Mouse (Mus musculus): ENCODE measurements around the gene Ercc6l. TPM values are rescaled to one million over a fixed set of nuclear protein-coding genes. Genes with fewer than 3 reads are reported as not detected.
A peak's percentile ranks its signal among the peaks of the same experiment; 100 is the strongest.

Gene Ercc6l
- total RNA-seq (2021): 1 to 10 TPM; 6.3 to 7.4 TPM

GRCm38 (mm10) chrX:102156618-102157422 lies at the start of gene Ercc6l:
Ercc6l (minus strand) TSS chrX:102157091.
- DNase-seq: peak; percentile 93

DNA sequence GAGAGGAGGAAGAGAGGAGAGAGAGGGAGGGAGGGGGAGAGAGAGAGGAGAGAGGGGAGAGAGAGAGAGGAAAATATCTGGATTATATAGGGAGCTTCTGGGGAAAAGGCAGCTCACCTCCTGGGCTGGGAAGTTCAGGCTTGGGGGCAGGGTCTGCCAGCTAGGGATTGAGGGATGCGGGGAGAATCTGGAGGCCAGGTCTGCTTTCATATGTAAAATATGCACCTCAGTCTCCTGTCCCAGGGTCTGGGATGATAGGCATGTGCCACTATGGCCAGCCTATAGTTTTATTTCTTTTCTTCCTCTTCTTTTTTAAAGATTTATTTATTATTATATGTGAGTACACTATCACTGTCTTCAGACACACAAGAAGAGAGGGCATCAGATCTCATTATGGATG lies 33.9 kb upstream of the Ercc6l start:
- DNase-seq: no peak

DNA sequence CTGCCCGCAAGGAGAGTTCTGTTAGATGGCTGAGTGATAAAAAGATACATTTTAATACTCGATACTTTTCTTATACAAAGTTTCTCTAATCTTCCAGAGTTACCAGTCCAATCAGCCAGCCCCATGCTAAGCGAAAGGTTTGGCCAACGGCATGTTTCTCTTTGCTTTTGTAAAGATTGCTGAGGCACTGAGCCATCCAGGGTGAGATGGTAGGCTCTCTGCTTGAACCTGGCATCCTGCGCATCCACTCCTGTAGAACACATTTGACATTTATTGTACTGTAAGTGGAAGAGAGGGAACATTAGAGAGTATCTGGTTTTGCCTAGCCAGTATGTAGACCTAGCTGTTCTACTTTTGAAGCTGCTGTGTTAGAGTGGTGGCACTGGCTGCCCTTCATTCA lies 32.7 kb upstream of the Ercc6l start:
- DNase-seq: no peak

GRCm38 (mm10) chrX:102188712-102189497 lies 32.0 kb upstream of the Ercc6l start, which contains the start of gene Rps4x:
Rps4x (minus strand) TSS chrX:102189394.
- peak; percentile 86 for DNase-seq

DNA sequence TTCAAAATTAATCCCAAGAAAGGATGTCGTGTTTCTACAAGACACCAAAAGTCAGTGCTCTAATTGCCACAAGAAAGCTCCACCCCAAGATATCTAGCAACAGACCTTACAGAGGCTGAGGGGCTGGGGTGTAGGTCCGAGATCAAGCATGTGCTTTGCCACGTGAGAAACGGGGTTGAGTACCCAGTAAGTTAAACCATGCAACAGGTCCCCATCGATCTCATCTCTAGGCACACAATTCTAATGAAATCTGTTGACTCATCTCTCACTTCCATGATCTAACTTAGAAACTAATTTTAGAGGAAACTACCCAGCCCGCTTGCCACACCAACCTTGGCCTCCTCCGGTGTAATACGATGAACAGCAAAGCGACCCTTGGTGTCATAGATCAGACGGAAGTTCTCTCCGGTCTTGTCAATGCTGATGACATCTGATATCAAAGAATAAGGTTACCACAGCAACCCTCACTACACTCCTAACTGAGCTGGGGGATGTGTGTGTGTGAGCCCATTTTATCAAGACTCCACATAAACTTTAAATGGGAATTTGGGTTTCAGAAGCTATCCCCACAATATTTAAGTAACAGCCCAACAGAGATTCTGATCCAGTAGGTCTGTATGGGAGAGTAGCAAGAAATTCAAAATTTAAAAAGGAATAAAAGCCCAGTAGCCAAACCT lies 30.3 kb upstream of the Ercc6l start:
- DNase-seq: no peak

DNA sequence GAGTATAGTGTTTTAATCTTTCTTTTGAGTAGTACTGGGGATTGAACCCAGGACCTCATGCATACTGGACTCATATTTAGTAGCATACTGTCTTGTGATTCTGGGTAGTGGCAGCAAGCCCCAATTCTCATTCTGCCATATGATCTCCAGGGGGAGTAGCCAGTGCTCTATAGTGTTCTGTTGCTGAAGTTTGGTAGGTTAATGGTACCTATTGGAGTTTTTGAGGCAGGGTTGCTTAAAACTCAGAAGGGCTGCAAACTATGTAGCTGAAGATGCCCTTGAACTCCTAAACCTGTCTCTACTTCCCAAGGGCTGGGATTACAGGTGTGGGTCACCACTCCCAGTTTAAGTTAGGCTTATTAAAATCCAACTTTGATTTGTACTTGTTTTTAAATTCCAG lies 25.7 kb upstream of the Ercc6l start:
- no peak for DNase-seq

GRCm38 (mm10) chrX:102175538-102176287 lies 18.8 kb upstream of the Ercc6l start:
- no peak for DNase-seq

DNA sequence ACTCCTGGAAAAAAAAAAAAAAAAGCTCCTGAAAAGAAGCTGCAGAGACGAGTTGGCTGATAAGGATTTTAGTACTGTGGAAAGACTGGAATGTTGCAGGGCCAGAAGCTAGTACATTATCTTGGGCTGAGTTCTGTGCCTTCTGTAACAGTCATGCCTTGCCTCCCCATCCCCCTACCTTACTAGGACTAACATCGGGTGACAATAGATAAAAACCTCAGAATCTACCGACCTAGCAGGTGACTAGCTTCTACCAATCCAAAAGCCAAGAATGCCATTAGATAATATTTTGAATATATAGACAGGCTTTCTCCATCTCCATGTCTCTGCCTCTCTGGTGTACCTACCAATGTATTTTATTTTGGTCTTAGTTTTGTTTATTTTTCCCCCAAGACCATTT lies 14.0 kb upstream of the Ercc6l start:
- no peak for DNase-seq

DNA sequence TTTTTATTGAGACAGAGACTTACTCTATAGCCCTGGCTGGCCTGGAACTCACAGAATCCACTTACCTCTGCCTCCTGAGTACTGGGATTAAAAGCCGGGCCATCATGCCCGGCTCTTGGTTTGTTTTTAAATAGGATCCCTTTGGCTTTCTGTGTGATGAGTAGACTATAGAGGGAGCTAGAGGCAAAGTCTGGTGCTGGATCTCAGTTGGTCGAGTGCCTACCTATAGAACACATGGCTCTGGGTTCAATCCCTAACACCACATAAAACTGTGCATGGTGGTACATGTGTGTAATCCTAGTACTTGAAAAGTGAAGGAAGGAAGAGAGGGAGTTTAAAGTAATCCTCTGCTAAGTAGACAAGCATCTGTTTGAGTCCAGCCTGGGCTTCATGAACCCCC lies 13.2 kb upstream of the Ercc6l start:
- DNase-seq: no peak

DNA sequence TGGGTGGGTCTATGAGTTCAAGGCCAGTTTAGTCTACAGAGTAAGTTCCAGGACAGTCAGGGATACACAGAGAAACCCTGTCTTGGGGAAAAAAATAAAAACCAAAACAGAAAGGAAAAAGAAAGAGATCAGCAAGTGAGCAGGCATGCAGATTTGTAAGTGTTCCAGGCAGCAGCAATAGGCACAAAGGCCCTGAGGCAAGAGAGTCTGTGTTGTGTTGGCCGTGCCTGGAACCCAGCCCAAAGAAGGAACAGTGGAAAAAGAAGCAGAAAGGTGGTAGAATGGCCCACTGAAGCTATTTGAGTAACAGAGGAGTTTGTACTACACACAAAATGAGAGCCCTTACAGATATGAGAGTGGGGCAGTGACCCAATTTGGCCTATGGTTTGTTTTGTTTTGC lies 12.8 kb upstream of the Ercc6l start:
- DNase-seq: no peak

GRCm38 (mm10) chrX:102166986-102167385 lies 10.1 kb upstream of the Ercc6l start:
- no peak for DNase-seq

GRCm38 (mm10) chrX:102166521-102166920 lies 9.6 kb upstream of the Ercc6l start:
- DNase-seq: no peak

GRCm38 (mm10) chrX:102163529-102163928 lies 6.6 kb upstream of the Ercc6l start:
- DNase-seq: peak; percentile 28

DNA sequence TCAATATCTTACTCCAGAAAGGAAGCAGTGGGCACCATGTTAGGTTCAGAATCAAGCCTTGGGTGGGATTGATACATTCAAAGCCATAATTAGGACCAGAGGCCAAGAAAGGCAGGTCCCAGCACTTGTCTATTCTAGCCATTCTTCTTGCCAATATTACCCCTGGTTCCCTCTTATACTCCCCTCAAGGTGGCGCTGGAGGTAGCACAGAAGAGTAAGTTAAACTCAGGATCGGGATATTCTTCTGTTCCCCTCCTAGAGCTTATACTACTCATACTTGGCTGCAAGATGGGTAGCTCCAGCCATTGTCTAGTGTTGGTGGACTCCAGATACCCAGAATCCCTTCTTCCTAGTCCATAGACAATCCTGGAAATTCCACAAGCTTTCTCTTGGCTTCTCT lies 6.2 kb upstream of the Ercc6l start:
- no peak for DNase-seq

- DNase-seq: no peak
These were observed 3.6 kb upstream of the Ercc6l start for GRCm38 (mm10) chrX:102160528-102160927.

DNA sequence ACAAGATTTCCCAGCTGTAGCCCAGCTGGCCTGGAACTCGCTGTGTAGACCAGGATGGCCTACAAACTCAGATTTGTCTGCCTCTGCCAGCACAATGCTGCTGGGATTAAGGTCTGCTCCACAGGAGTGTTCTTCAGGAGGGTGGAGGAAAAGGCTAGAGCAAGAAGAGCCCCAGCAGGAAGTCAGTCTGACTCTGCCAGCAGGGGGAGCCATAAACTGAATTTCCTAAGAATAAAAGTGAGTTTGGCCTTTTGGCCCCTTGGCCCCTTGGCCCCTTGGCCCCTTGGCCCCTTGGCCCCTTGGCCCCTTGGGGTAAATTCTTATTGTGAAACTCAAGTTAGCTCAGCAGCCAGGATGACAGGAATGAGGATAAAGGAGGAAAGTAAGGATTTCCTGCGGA lies 2.9 kb upstream of the Ercc6l start:
- DNase-seq: peak; percentile 41

GRCm38 (mm10) chrX:102157423-102157791 lies 516 bp upstream of the Ercc6l start:
- DNase-seq: no peak

GRCm38 (mm10) chrX:102141157-102141556 lies 15.7 kb downstream of the Ercc6l start:
- DNase-seq: no peak

- DNase-seq: no peak
These were observed 35.6 kb downstream of the Ercc6l start for GRCm38 (mm10) chrX:102121321-102121720.

DNA sequence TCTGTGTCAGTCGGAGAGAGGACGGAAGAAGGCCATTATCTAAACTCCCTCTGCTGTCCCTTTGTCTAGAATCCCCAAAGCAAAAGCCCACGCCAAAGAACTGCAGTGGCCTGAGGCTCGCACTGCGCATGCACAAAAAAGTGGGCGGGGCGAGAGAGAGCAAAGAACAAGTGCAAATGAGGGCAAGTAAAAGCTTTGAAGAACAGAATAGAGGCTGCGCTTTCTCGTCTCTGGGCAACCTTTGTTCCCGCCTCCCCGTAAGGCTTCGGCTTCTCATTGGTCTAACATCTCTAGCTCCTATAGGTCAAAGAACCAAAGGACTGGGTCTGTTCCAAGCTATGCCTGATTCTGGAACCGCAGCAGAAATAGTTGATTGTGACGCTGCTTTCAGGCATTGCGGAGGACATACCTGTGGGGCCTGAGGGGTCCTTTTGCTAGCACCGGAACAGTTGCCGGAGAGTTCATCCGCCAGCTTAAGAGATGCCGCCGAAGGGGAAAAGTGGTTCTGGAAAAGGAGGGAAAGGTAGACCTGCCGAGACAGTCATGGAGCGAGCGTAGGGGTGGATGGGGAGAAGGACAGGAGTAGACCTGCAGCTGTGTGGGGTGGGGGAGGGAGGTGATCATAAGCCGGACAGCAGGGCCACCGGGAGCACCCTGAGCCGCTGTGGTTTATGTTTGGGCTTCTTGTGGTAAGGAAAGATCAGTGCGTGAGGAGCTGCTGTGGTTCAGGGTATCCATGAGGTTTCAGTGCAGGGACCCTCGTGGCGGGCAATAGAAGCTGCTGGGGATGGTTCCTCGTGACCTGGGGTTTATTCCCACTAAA lies 37.6 kb downstream of the Ercc6l start, which contains the start of gene Pin4:
Gene Pin4 (plus strand): TSS at position 406 of the 823 bp plus-strand sequence.
- peak; percentile 95 for DNase-seq

DNA sequence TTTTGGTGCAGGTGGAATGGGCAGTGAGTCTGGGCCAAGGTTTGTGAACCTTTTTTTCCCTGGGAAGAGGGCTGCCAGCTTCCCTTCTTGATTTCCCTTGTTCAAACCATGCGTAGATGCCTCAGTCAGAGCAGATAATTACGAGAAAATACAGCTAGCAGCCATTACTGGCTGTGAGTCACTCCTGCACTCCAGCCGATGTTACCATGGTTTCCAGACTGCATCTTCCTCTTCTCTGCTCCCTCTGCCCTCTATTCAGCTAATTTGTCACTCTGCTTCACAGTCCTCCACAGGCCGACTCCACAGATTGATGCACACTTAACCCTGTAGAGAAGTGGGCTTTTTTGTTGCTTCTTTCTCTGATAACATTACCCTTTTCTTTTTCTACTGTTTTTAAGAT lies 41.2 kb downstream of the Ercc6l start:
- DNase-seq: no peak

Measured in heart, postnatal 4 days (tissue).